Mouse (Mus musculus) hindbrain, embryonic 12.5 days (tissue): ENCODE measurements around the gene Tex19.1. TPM values are rescaled to one million over a fixed set of nuclear protein-coding genes. Genes with fewer than 3 reads are reported as not detected.
A peak's percentile ranks its signal among the peaks of the same experiment; 100 is the strongest.

Experiments used
- ATAC-seq: fragments of 200-750 bp; cut with Nextera tagmentation; 2 replicates; pipeline ENCODE4 v1.8.0; 2017; ENCODE audit warnings: moderate TSS enrichment; ENCODE audit not compliant: low FRiP score
- H3K27ac ChIP-seq: fragments of 300-500 bp; sonication (generic); 2 replicates; pipeline ENCODE4 v1.5.1; 2016; ENCODE audit warnings: mild to moderate bottlenecking
- H3K27me3 ChIP-seq: fragments of 300-500 bp; sonication (generic); 2 replicates; pipeline ENCODE4 v1.6.1; 2016; ENCODE audit warnings: mild to moderate bottlenecking
- H3K36me3 ChIP-seq: fragments of 300-500 bp; sonication (generic); 2 replicates; pipeline ENCODE4 v1.6.1; 2016; ENCODE audit warnings: mild to moderate bottlenecking
- H3K4me1 ChIP-seq: fragments of 300-500 bp; sonication (generic); 2 replicates; pipeline ENCODE4 v1.6.1; 2016
- H3K4me2 ChIP-seq: fragments of 300-500 bp; sonication (generic); replicated peaks from 2 replicates; pipeline ENCODE4 v1.6.1; 2016; ENCODE audit warnings: mild to moderate bottlenecking
- H3K4me3 ChIP-seq: fragments of 300-500 bp; sonication (generic); 2 replicates; pipeline ENCODE4 v1.5.1; 2016; ENCODE audit warnings: mild to moderate bottlenecking
- H3K9ac ChIP-seq: fragments of 300-500 bp; sonication (generic); 2 replicates; pipeline ENCODE4 v1.6.1; 2016; ENCODE audit warnings: mild to moderate bottlenecking, moderate library complexity
- H3K9me3 ChIP-seq: fragments of 300-500 bp; sonication (generic); replicated peaks from 2 replicates; pipeline ENCODE4 v1.6.1; 2016; ENCODE audit warnings: mild to moderate bottlenecking
- WGBS: fragments of 180-500 bp; shearing (Covaris S2); methylation state at CpG from one replicate; pipeline ENCODE4 v1.1.7; 2016; 5-methylcytosine and 5-hydroxymethylcytosine counted together
- polyA plus RNA-seq: library from polyadenylated mRNA; unstranded; fragments of >200 nt; fragmentation: Nextera tagmentation; extraction: Ambion mirVana; gene quantifications from 2 replicates; pipeline ENCODE4 v1.2.1, GENCODE M21; 2016

Gene Tex19.1
- polyA plus RNA-seq, 1 experiment from 2014 or later, result not detected

DNA sequence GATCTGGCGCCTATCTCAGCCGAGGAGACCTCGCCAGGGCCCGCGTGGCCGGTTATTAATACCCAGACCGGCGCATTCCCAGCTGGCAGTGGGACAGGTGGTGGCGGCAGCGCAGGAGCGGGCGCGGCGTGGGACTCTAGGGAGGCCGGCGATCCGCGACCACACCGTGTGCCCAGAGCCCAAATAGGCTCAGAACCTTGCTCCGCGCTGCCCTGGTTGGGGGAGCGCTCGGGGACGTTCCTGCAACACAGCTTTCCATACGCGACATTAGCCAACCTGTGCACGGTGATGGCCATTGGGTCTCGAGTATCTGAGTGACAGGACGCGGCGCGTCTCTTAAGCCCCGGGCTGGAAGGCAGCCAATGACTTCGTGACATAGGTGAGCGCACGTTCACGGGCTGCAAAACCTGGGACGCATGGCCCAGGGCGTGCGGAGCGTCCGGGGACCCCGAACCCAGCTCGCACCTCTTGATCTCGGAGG, 10.5 kb downstream of the Tex19.1 start:
- H3K9me3 ChIP-seq, result no peaks in the 10 kb centered on the region
- peak; percentile 40; the same call in 1 of the 2 replicates for ATAC-seq

DNA sequence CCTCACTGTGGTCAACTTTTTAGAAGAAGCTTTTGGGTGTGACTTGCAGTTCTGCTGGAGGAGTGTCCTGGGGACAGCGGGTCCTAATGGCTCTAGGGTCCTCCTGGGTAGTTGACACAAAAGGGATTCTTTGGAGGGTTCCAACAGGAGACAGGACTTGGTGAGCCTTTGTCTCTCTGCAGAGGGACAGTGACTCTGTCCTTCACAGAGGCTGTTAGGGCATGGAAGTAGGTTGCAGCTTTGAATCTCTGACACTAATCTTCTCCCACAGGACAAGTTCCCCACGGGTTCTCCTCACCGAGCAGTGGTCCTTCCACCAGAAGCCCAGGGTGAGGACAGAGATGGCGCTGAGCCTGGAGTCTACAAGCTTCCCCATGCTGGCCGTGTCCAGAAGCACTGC, 14.0 kb downstream of the Tex19.1 start, which contains the start of gene Uts2r:
Gene Uts2r, plus strand, starts transcription at position 301 of the 400 bp plus-strand sequence.
- Histone ChIP-seq H3K27ac (no peak within 1 kb of the TSS), H3K4me1 (peaks cover 14% of the 10 kb centered on the region), H3K36me3 (no peaks in the 10 kb centered on the region), H3K9ac (no peak within 1 kb of the TSS), H3K27me3 (peaks cover 33% of the 10 kb centered on the region), H3K4me3 (no peak within 1 kb of the TSS), H3K4me2 (no peak within 1 kb of the TSS), H3K9me3 (no peaks in the 10 kb centered on the region)
- 90% methylated on average over 5 of the region's 5 CpGs for WGBS
- no peak for ATAC-seq

More for the DNA sequence above, 10.5 kb downstream of the Tex19.1 start:
- 2% methylated on average over 45 of the region's 45 CpGs for WGBS
- H3K27ac ChIP-seq, result no peak overlapping the region
- H3K27me3 ChIP-seq, result peaks cover 37% of the 10 kb centered on the region
- H3K9ac ChIP-seq, result peak overlapping the region; percentile 9; the same call in 1 of the 2 replicates
- H3K4me1 ChIP-seq, result peaks cover 23% of the 10 kb centered on the region
- peak overlapping the region; percentile 33 for H3K4me3 ChIP-seq
- no peaks in the 10 kb centered on the region for H3K36me3 ChIP-seq
- peak overlapping the region; percentile 61 for H3K4me2 ChIP-seq

GRCm38 (mm10) chr11:121160636-121161346, 14.8 kb downstream of the Tex19.1 start:
- Histone ChIP-seq H3K4me1 (peaks cover 11% of the 10 kb centered on the region), H3K9ac (no peak overlapping the region), H3K4me3 (no peak overlapping the region), H3K27me3 (peaks cover 25% of the 10 kb centered on the region), H3K9me3 (no peaks in the 10 kb centered on the region), H3K27ac (no peak overlapping the region), H3K4me2 (no peak overlapping the region), H3K36me3 (no peaks in the 10 kb centered on the region)
- WGBS, result 93% methylated on average over 26 of the region's 26 CpGs
- ATAC-seq, result no peak

- no peak overlapping the region for H3K9ac ChIP-seq
- no peaks in the 10 kb centered on the region for H3K9me3 ChIP-seq
- no peak overlapping the region for H3K4me2 ChIP-seq
- no peaks in the 10 kb centered on the region for H3K27me3 ChIP-seq
- 88% methylated on average over 4 of the region's 4 CpGs for WGBS
- H3K36me3 ChIP-seq, result no peaks in the 10 kb centered on the region
- H3K4me3 ChIP-seq, result no peak overlapping the region
- no peak for ATAC-seq
- H3K27ac ChIP-seq, result no peak overlapping the region
- no peaks in the 10 kb centered on the region for H3K4me1 ChIP-seq
These were observed 17.8 kb downstream of the Tex19.1 start for GRCm38 (mm10) chr11:121163751-121164150.

DNA sequence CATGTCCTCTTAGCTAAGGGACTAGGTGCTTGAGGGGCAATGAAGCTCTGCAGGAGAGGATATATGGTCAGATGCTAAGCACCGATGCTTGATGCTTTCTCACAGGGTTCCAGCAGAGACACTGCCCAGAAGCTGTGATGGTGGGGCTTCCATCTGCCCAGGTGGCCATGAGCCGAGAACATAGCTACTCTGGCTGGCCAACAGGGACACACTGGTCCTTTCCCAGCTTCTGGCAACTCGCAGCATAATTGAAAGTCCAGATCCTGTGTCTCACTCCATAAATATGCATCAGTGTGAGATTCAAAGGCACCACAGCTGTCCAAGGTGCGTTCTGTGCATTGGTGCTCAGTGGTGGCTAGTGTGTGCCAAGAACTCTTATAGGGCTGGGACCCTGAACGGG, 27.3 kb downstream of the Tex19.1 start:
- no peak overlapping the region for H3K9ac ChIP-seq
- 80% methylated on average over 5 of the region's 5 CpGs for WGBS
- H3K4me1 ChIP-seq, result peaks cover 19% of the 10 kb centered on the region
- H3K4me2 ChIP-seq, result no peak overlapping the region
- H3K9me3 ChIP-seq, result no peaks in the 10 kb centered on the region
- no peaks in the 10 kb centered on the region for H3K27me3 ChIP-seq
- ATAC-seq, result no peak
- no peak overlapping the region for H3K4me3 ChIP-seq
- no peak overlapping the region for H3K27ac ChIP-seq
- 0 out of 2 replicates have a peak, but pooled peaks cover 2% of the 10 kb centered on the region for H3K36me3 ChIP-seq

- H3K4me1 ChIP-seq, result peaks cover 19% of the 10 kb centered on the region
- 0 out of 2 replicates have a peak, but pooled peaks cover 2% of the 10 kb centered on the region for H3K36me3 ChIP-seq
- H3K4me2 ChIP-seq, result no peak overlapping the region
- 50% methylated on average over 3 of the region's 3 CpGs for WGBS
- no peaks in the 10 kb centered on the region for H3K27me3 ChIP-seq
- no peak overlapping the region for H3K27ac ChIP-seq
- ATAC-seq, result no peak
- no peak overlapping the region for H3K4me3 ChIP-seq
- no peaks in the 10 kb centered on the region for H3K9me3 ChIP-seq
- H3K9ac ChIP-seq, result no peak overlapping the region
These were observed 28.3 kb downstream of the Tex19.1 start for GRCm38 (mm10) chr11:121174234-121174633.

DNA sequence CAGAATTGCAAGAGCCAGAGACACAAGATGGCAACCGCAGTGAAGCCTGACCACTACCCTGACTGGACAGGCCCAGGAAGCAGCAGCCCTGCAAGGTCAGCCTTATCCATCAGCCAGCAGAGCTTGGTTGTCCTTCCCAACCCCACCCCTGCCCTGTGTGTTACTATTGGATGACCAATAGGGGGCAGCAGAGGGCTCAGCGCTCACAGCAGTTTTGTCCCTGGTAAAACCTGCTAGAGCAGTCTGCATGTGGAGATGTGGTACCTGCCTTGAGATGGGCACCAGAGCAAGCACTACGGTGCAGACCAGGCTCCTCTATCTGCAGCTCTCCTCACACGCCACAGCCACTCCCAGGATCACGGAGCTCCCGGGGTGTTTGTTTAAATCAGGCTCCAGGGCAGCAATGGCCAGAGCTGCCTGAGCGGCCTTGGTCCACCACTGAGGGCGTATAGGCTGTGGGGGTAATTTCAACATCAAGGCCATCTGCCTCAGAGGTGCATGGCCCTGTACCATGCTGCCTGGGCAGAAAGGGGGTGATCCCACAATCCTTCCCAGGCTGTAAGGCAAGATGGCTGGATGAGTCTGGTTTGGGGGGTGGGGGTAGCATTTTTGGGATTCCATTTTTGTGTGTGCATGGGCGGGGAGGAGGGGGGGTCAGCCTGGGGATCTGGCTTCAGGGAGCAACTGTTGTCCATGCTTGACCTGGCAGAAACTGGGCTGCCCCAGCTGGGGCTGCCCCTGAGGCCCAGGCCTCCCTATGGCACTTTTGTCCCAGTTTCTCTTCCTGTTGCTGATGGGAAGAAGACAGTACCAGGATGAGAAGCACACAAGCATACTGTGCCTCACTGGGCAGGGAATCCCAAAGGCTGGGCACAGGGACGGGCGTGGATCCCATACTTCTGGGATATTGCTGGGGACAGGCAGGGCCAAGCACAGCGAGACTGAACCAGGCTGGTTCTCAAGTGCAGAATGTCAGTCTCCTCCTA, 30.6 kb downstream of the Tex19.1 start:
- Histone ChIP-seq H3K4me3 (no peak overlapping the region), H3K9me3 (no peaks in the 10 kb centered on the region), H3K27me3 (no peaks in the 10 kb centered on the region), H3K36me3 (peaks cover 7% of the 10 kb centered on the region), H3K4me2 (no peak overlapping the region), H3K27ac (no peak overlapping the region), H3K9ac (no peak overlapping the region), H3K4me1 (peaks cover 19% of the 10 kb centered on the region)
- peak; percentile 38; the same call in 1 of the 2 replicates for ATAC-seq
- WGBS, result 57% methylated on average over 12 of the region's 12 CpGs

- no peak overlapping the region for H3K4me3 ChIP-seq
- H3K4me1 ChIP-seq, result no peaks in the 10 kb centered on the region
- WGBS, result 95% methylated on average over 3 of the region's 3 CpGs
- H3K4me2 ChIP-seq, result no peak overlapping the region
- no peak for ATAC-seq
- H3K9me3 ChIP-seq, result no peaks in the 10 kb centered on the region
- peaks cover 13% of the 10 kb centered on the region; the same call in 1 of the 2 replicates for H3K36me3 ChIP-seq
- no peaks in the 10 kb centered on the region for H3K27me3 ChIP-seq
- no peak overlapping the region for H3K9ac ChIP-seq
- no peak overlapping the region for H3K27ac ChIP-seq
These were observed 43.7 kb downstream of the Tex19.1 start for GRCm38 (mm10) chr11:121189681-121190080.

DNA sequence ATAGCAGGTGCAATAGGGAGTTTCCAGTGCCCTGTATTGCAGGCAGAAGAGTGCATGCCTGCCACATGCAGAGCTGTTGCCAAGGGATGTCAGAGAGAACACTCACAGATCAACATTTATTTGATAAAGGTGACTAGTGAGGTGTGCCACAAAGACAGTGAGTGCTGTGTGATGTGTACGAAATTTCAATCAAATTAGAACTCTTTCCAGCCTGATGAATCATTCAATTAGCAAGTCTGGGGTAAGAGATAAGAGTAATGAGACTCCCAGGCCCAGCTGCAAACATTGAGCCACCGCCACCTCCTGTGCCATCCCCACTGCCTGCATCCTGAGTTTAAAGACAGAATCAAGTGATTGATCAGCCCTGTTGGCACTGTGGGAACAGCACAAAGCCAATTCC, 46.8 kb downstream of the Tex19.1 start:
- Histone ChIP-seq H3K4me3 (no peak overlapping the region), H3K27ac (no peak overlapping the region), H3K36me3 (peaks cover 17% of the 10 kb centered on the region; the same call in 1 of the 2 replicates), H3K9me3 (no peaks in the 10 kb centered on the region), H3K4me2 (no peak overlapping the region), H3K4me1 (no peaks in the 10 kb centered on the region), H3K27me3 (no peaks in the 10 kb centered on the region), H3K9ac (no peak overlapping the region)
- whole genome bisulfite sequencing, result 66% methylated on average over 2 of the region's 2 CpGs
- no peak for ATAC-seq

GRCm38 (mm10) chr11:121193415-121193814, 47.5 kb downstream of the Tex19.1 start:
- no peaks in the 10 kb centered on the region for H3K4me1 ChIP-seq
- no peak overlapping the region for H3K27ac ChIP-seq
- no peak overlapping the region for H3K4me2 ChIP-seq
- WGBS, result 84% methylated on average over 3 of the region's 3 CpGs
- ATAC-seq, result no peak
- H3K4me3 ChIP-seq, result no peak overlapping the region
- peaks cover 17% of the 10 kb centered on the region; the same call in 1 of the 2 replicates for H3K36me3 ChIP-seq
- H3K9ac ChIP-seq, result no peak overlapping the region
- no peaks in the 10 kb centered on the region for H3K9me3 ChIP-seq
- no peaks in the 10 kb centered on the region for H3K27me3 ChIP-seq
